30 mouse cellular contexts compared by ENCODE assay signal in genomic region chr8:86726959-86727358, GRCm38 (mm10). TPM values are rescaled to one million over a fixed set of nuclear protein-coding genes. Genes with fewer than 3 reads are reported as not detected.
DNase-seq lines count a peak whose midpoint lies in the region; ATAC-seq and TF ChIP-seq lines count a peak whose summit lies in the region.
"Had no signal": no experiment of that assay in that cellular context is flagged by ENCODE, and none has a peak within 500 bp of the region (broad histone marks: within the 10 kb centered on the region; RNA-seq: fewer than 3 reads in every experiment).

No protein-coding gene starts in this region.

- H3K4me1 ChIP-seq in midbrain, postnatal 0 days (ENCODE audit: insufficient read depth, low read length), result peaks cover 3% of the 10 kb centered on the region; the same call in 1 of the 2 replicates
- H3K4me1 ChIP-seq in midbrain, embryonic 13.5 days (replicated peaks), result peaks cover 35% of the 10 kb centered on the region
- H3K4me1 ChIP-seq in liver, embryonic 15.5 days (replicated peaks), result peaks cover 40% of the 10 kb centered on the region

- DNase-seq in adrenal gland, adult 2 months, result peak; percentile 31
- DNase-seq in adrenal gland, postnatal 25 days, result no peak
- no peak for DNase-seq in layer of hippocampus, adult 2 months (ENCODE audit: low spot score in 2 of 2)
- DNase-seq in layer of hippocampus, adult 18-20 months (ENCODE audit: low spot score in 2 of 2), result no peak
- no peak for DNase-seq in midbrain, postnatal 0 days (ENCODE audit: low spot score)
- DNase-seq: cerebellum, adult 11 months; cerebellum, adult 9-10 months; cerebellum, postnatal 36 days; embryo, embryonic 11 days; heart, postnatal 4 days; kidney, adult 9 months; kidney, postnatal 10 days; lung, adult 2 months; lung, postnatal 10 days; retina, postnatal 1 day; right cerebral cortex, postnatal 14 days; thymus, adult 18-20 months; thymus, postnatal 4 days had no signal

- no peaks in the 10 kb centered on the region for H3K36me3 ChIP-seq in midbrain, postnatal 0 days (ENCODE audit: insufficient read depth, low read length)
- peaks cover 25% of the 10 kb centered on the region for H3K36me3 ChIP-seq in midbrain, embryonic 13.5 days
- H3K36me3 ChIP-seq in liver, embryonic 15.5 days (replicated peaks), result peaks cover 17% of the 10 kb centered on the region

- peak overlapping the region; percentile 61 for H3K27ac ChIP-seq in layer of hippocampus, adult 2 months
- H3K27ac ChIP-seq in midbrain, postnatal 0 days (ENCODE audit: low read depth, low read length), result 0 out of 2 replicates have a peak overlapping the region, but pooled peaks have one; percentile 0
- no peak overlapping the region for H3K27ac ChIP-seq in midbrain, embryonic 13.5 days
- H3K27ac ChIP-seq in liver, embryonic 15.5 days (replicated peaks), result no peak overlapping the region
- H3K27ac ChIP-seq: embryonic facial prominence, embryonic 12.5 days; heart, embryonic 10.5 days; hindbrain, embryonic 14.5 days; macrophage; neural tube, embryonic 15.5 days; stomach, postnatal 0 days had no signal

- H3K9me3 ChIP-seq in midbrain, postnatal 0 days (ENCODE audit: low read length), result no peaks in the 10 kb centered on the region
- H3K9me3 ChIP-seq in midbrain, embryonic 13.5 days, result no peaks in the 10 kb centered on the region
- no peaks in the 10 kb centered on the region for H3K9me3 ChIP-seq in liver, embryonic 15.5 days (replicated peaks)
- H3K9me3 ChIP-seq: embryonic facial prominence, embryonic 12.5 days; heart, embryonic 10.5 days; neural tube, embryonic 15.5 days had no signal

- ATAC-seq in midbrain, postnatal 0 days (ENCODE audit: low FRiP score), result no peak
- ATAC-seq in midbrain, embryonic 13.5 days, result no peak
- no peak for ATAC-seq in liver, embryonic 15.5 days (ENCODE audit: insufficient read depth)
- ATAC-seq: forebrain, embryonic 14.5 days; intestine, postnatal 0 days; Patski had no signal

- H3K27me3 ChIP-seq in midbrain, postnatal 0 days (ENCODE audit: insufficient read depth, low read length), result no peaks in the 10 kb centered on the region
- H3K27me3 ChIP-seq in midbrain, embryonic 13.5 days, result no peaks in the 10 kb centered on the region
- no peaks in the 10 kb centered on the region for H3K27me3 ChIP-seq in liver, embryonic 15.5 days
- H3K27me3 ChIP-seq: embryonic facial prominence, embryonic 12.5 days; neural tube, embryonic 15.5 days; Patski had no signal

- no peak overlapping the region for H3K4me2 ChIP-seq in midbrain, postnatal 0 days (ENCODE audit: low read depth, low read length, poor library complexity, severe bottlenecking)
- no peak overlapping the region for H3K4me2 ChIP-seq in midbrain, embryonic 13.5 days (replicated peaks)
- peak overlapping the region; percentile 3 for H3K4me2 ChIP-seq in liver, embryonic 15.5 days
- H3K4me2 ChIP-seq: embryonic facial prominence, embryonic 12.5 days; hindbrain, embryonic 14.5 days; neural tube, embryonic 15.5 days had no signal

- no peak overlapping the region for H3K9ac ChIP-seq in midbrain, postnatal 0 days (replicated peaks; ENCODE audit: low read length, poor library complexity, severe bottlenecking)
- H3K9ac ChIP-seq in midbrain, embryonic 13.5 days (replicated peaks), result no peak overlapping the region
- H3K9ac ChIP-seq in liver, embryonic 15.5 days, result no peak overlapping the region
- H3K9ac ChIP-seq: embryonic facial prominence, embryonic 12.5 days; hindbrain, embryonic 14.5 days; neural tube, embryonic 15.5 days had no signal

- H3K4me3 ChIP-seq in layer of hippocampus, adult 2 months, result no peak overlapping the region
- no peak overlapping the region for H3K4me3 ChIP-seq in midbrain, postnatal 0 days (ENCODE audit: low read depth, low read length)
- no peak overlapping the region for H3K4me3 ChIP-seq in midbrain, embryonic 13.5 days (replicated peaks)
- no peak overlapping the region for H3K4me3 ChIP-seq in liver, embryonic 15.5 days (replicated peaks)
- H3K4me3 ChIP-seq: embryonic facial prominence, embryonic 12.5 days; heart, embryonic 10.5 days; neural tube, embryonic 15.5 days had no signal

- peak; percentile 29; the same call in 1 of the 2 replicates for TF ChIP-seq CTCF in layer of hippocampus, adult 2 months (conservative IDR thresholded peaks at IDR 0.05)
- no peak for TF ChIP-seq CTCF in midbrain, postnatal 0 days (IDR thresholded peaks at IDR 0.05)

- WGBS in midbrain, postnatal 0 days, result 54% methylated on average over 6 of the region's 6 CpGs
- 68% methylated on average over 6 of the region's 6 CpGs for WGBS in midbrain, embryonic 13.5 days
- 64% methylated on average over 6 of the region's 6 CpGs for WGBS in liver, embryonic 15.5 days (ENCODE audit: insufficient replicate concordance)

RNA-seq across cellular contexts. Expression of gene Gm10638, which starts 18.5 kb away (rescaled TPM):
- 1 to 10 TPM; 3.0 to 3.1 TPM for total RNA-seq in adrenal gland, adult 2 months (2021)
- 5.7 and 10.2 TPM in 2 replicates for polyA plus RNA-seq in adrenal gland, adult 2 months (2012; rRNA removed)
- 2.0 and 4.3 TPM in 2 replicates for total RNA-seq in adrenal gland, postnatal 25 days (2021)
- total RNA-seq in layer of hippocampus, adult 2 months (2021), result 1 to 10 TPM; 2.5 to 3.2 TPM
- total RNA-seq in layer of hippocampus, adult 18-20 months (2021), result 1 to 10 TPM; 2.6 to 3.6 TPM
- 1.5 and 1.9 TPM in 2 replicates for total RNA-seq in midbrain, postnatal 0 days (2014; rRNA removed)
- polyA plus RNA-seq in midbrain, postnatal 0 days (2015; fragmentation: Nextera tagmentation; extraction: Ambion mirVana), result 6.1 TPM in 2 replicates
- 5.9 and 8.5 TPM in 2 replicates for polyA plus RNA-seq in midbrain, embryonic 13.5 days (2015; fragmentation: Nextera tagmentation; extraction: Ambion mirVana)
- 0.91 and 1.3 TPM in 2 replicates for polyA plus RNA-seq in liver, embryonic 15.5 days (2015; fragmentation: Nextera tagmentation; extraction: Ambion mirVana)
- total RNA-seq: liver, adult 2 months had no signal
- polyA plus RNA-seq: macrophage had no signal

RNA-seq across cellular contexts. Expression of gene Siah1a, which starts 18.8 kb away (rescaled TPM):
- 10 to 100 TPM; 16.3 to 17.7 TPM for total RNA-seq in adrenal gland, adult 2 months (2021)
- 10.9 and 12.5 TPM in 2 replicates for polyA plus RNA-seq in adrenal gland, adult 2 months (2012; rRNA removed)
- 19.1 and 20.3 TPM in 2 replicates for total RNA-seq in adrenal gland, postnatal 25 days (2021)
- 10 to 100 TPM; 31.8 to 35.8 TPM for total RNA-seq in layer of hippocampus, adult 2 months (2021)
- total RNA-seq in layer of hippocampus, adult 18-20 months (2021), result 10 to 100 TPM; 29.1 to 29.2 TPM
- 72.7 and 82.6 TPM in 2 replicates for total RNA-seq in midbrain, postnatal 0 days (2014; rRNA removed)
- 58.4 and 63.3 TPM in 2 replicates for polyA plus RNA-seq in midbrain, postnatal 0 days (2015; fragmentation: Nextera tagmentation; extraction: Ambion mirVana)
- 90.1 and 91.0 TPM in 2 replicates for polyA plus RNA-seq in midbrain, embryonic 13.5 days (2015; fragmentation: Nextera tagmentation; extraction: Ambion mirVana)
- polyA plus RNA-seq in liver, embryonic 15.5 days (2015; fragmentation: Nextera tagmentation; extraction: Ambion mirVana), result 14.2 and 15.4 TPM in 2 replicates

Comparison
In these comparisons a context has a peak if more than half of its experiments do, and no peak if none do; other contexts are left out.
1. H3K27ac ChIP-seq: peak in layer of hippocampus, adult 2 months (single experiment) and midbrain, postnatal 0 days (single experiment); none in midbrain, embryonic 13.5 days (single experiment) and liver, embryonic 15.5 days (single experiment).